Mouse (Mus musculus) limb, embryonic 12.5 days (tissue): Measurements from ENCODE around the gene Gm11554. TPM values are rescaled to one million over a fixed set of nuclear protein-coding genes. Genes with fewer than 3 reads are reported as not detected.
"Not testable (repeated sequence)": the region's sequence is repeated elsewhere in the genome, so short reads cannot be mapped to it uniquely, and the experiment has no call there.

Experiments used
- ATAC-seq: fragments of 200-750 bp; cut with Nextera tagmentation; 2 replicates; pipeline ENCODE4 v1.8.0; 2017; ENCODE audit warnings: low read depth, moderate TSS enrichment; ENCODE audit not compliant: insufficient number of reproducible peaks, insufficient read depth, low FRiP score, low TSS enrichment
- H3K27ac ChIP-seq: fragments of 300-500 bp; sonication (generic); 2 replicates; pipeline ENCODE4 v1.5.1; 2016; ENCODE audit warnings: mild to moderate bottlenecking, moderate library complexity
- H3K27me3 ChIP-seq: fragments of 300-500 bp; sonication (generic); 2 replicates; pipeline ENCODE4 v1.6.1; 2016; ENCODE audit warnings: mild to moderate bottlenecking, moderate library complexity
- H3K36me3 ChIP-seq: fragments of 300-500 bp; sonication (generic); 2 replicates; pipeline ENCODE4 v1.6.1; 2016; ENCODE audit warnings: mild to moderate bottlenecking, moderate library complexity
- H3K4me1 ChIP-seq: fragments of 300-500 bp; sonication (generic); replicated peaks from 2 replicates; pipeline ENCODE4 v1.6.1; 2016
- H3K4me2 ChIP-seq: fragments of 300-500 bp; sonication (generic); 2 replicates; pipeline ENCODE4 v1.6.1; 2016; ENCODE audit warnings: mild to moderate bottlenecking, moderate library complexity
- H3K4me3 ChIP-seq: fragments of 300-500 bp; sonication (generic); replicated peaks from 2 replicates; pipeline ENCODE4 v1.5.1; 2016; ENCODE audit warnings: mild to moderate bottlenecking
- H3K9ac ChIP-seq: fragments of 300-500 bp; sonication (generic); replicated peaks from 2 replicates; pipeline ENCODE4 v1.6.1; 2016; ENCODE audit warnings: mild to moderate bottlenecking, moderate library complexity
- H3K9me3 ChIP-seq: fragments of 300-500 bp; sonication (generic); 2 replicates; pipeline ENCODE4 v1.6.1; 2016; ENCODE audit warnings: mild to moderate bottlenecking, moderate library complexity
- WGBS: fragments of 180-500 bp; shearing (Covaris S2); methylation state at CpG from one replicate; pipeline ENCODE4 v1.1.7; 2016; 5-methylcytosine and 5-hydroxymethylcytosine counted together
- polyA plus RNA-seq: library from polyadenylated mRNA; unstranded; fragments of >200 nt; fragmentation: Nextera tagmentation; extraction: Ambion mirVana; gene quantifications from 2 replicates; pipeline ENCODE4 v1.2.1, GENCODE M21; 2016

The Gm11554 gene
- polyA plus RNA-seq, 1 experiment from 2014 or later = not detected

DNA sequence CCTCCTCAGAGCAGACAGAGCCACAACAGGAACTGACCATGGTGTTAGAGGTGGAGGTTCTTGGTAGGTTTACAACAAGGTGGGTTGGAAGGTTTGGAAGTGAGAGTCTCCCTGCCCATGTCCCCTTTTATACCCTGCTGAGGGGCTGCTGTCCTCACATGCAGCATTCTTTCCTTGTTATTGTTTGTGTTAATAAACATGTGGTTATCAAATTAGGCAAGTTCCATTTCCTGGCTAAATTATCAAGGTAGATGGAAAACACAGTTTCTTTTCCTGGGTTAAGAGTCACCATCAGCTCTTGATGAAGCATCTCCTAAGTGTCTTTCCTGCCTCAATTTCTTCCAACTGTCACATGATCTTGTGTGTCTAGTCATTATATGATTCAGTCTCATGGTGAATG, 31.4 kb downstream of the Gm11554 start, which contains the start of gene Gm11595:
Gene Gm11595, minus strand, starts transcription at position 101 of the 400 bp plus-strand sequence.
- not testable (repeated sequence) for H3K4me2 ChIP-seq, H3K27ac ChIP-seq, H3K4me3 ChIP-seq, H3K36me3 ChIP-seq, H3K4me1 ChIP-seq, H3K9ac ChIP-seq, H3K9me3 ChIP-seq, H3K27me3 ChIP-seq, ATAC-seq

DNA sequence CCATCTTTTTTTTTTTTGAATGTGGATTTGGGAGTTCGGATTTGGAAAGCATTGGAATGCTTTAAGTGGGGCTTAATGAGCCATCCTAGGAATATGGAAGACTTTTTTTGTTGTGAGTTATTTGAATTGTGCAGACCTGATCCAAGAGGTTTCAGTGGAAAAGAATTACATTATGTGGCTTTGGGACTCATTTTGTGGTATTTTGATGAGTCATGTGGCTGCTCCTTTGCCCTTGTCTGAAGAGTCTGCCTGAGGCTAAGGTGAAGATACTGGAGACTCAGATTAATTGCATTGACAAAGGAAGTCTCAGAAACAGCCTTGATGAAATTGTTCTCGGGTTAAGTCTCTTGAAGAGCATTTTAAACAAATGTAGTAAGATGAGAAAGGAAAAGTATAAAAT, 35.8 kb downstream of the Gm11554 start:
- H3K4me1 ChIP-seq = no peaks in the 10 kb centered on the region
- no peak overlapping the region for H3K27ac ChIP-seq
- H3K9ac ChIP-seq = no peak overlapping the region
- no peaks in the 10 kb centered on the region for H3K36me3 ChIP-seq
- WGBS = 82% methylated on average over 2 of the region's 2 CpGs
- H3K27me3 ChIP-seq = no peaks in the 10 kb centered on the region
- no peak overlapping the region for H3K4me3 ChIP-seq
- H3K9me3 ChIP-seq = no peaks in the 10 kb centered on the region
- H3K4me2 ChIP-seq = no peak overlapping the region
- no peak for ATAC-seq

DNA sequence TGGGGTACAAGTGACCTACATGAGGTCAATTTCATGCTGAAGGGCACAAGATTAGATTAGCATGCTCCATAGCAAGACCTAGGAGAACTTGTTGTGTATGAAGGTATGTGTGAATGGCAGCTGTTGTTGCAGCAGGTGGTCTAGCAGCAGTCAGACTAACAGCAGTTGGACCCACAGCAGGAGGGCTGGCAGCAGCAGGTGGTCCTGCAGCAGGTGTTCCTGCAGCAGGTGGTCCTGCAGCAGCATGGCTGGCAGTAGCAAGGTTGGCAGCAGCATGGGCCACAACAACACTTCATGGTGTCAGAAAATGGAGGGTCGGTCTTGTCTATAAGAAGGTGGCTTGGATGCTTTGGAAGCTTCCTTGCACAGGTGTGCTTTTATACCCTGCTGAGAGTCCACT, 45.4 kb downstream of the Gm11554 start:
- Histone ChIP-seq H3K4me3 (no peak overlapping the region), H3K4me1 (no peaks in the 10 kb centered on the region), H3K27me3 (no peaks in the 10 kb centered on the region; the same call in 1 of the 2 replicates), H3K4me2 (no peak overlapping the region), H3K36me3 (no peaks in the 10 kb centered on the region), H3K27ac (no peak overlapping the region), H3K9ac (no peak overlapping the region), H3K9me3 (no peaks in the 10 kb centered on the region)
- ATAC-seq = no peak
- WGBS = 69% methylated on average over 1 of the region's 1 CpGs

Other genes starting within 250 kb of the Gm11554 start
- not detected in 2 replicates for gene Krtap3-2, start 247.6 kb downstream of the Gm11554 start, polyA plus RNA-seq
- not detected in 2 replicates for gene Gm11939, start 245.0 kb downstream of the Gm11554 start, polyA plus RNA-seq
- not detected in 2 replicates for gene Krtap3-1, start 237.8 kb downstream of the Gm11554 start, polyA plus RNA-seq
- gene Krtap1-5, start 223.4 kb downstream of the Gm11554 start, polyA plus RNA-seq = not detected in 2 replicates
- not detected in 2 replicates for gene Krtap1-4, start 220.8 kb downstream of the Gm11554 start, polyA plus RNA-seq
- not detected in 2 replicates for gene Krtap1-3, start 213.1 kb downstream of the Gm11554 start, polyA plus RNA-seq
- not detected in 2 replicates for gene Krtap9-3, start 206.3 kb downstream of the Gm11554 start, polyA plus RNA-seq
- gene Gm11938, start 201.1 kb downstream of the Gm11554 start, polyA plus RNA-seq = not detected in 2 replicates
- gene Gm11937, start 194.3 kb downstream of the Gm11554 start, polyA plus RNA-seq = not detected in 2 replicates
- gene Krtap2-4, start 189.6 kb downstream of the Gm11554 start, polyA plus RNA-seq = not detected in 2 replicates
- not detected in 2 replicates for gene Gm11562, start 184.0 kb downstream of the Gm11554 start, polyA plus RNA-seq
- gene Krtap4-1, start 176.2 kb downstream of the Gm11554 start, polyA plus RNA-seq = not detected in 2 replicates
- gene Krtap4-2, start 169.4 kb downstream of the Gm11554 start, polyA plus RNA-seq = not detected in 2 replicates
- not detected in 2 replicates for gene Krtap4-7, start 160.4 kb downstream of the Gm11554 start, polyA plus RNA-seq
- not detected in 2 replicates for gene Gm11555, start 154.2 kb downstream of the Gm11554 start, polyA plus RNA-seq
- not detected in 2 replicates for gene Gm11563, start 145.5 kb downstream of the Gm11554 start, polyA plus RNA-seq
- not detected in 2 replicates for gene Krtap4-6, start 138.5 kb downstream of the Gm11554 start, polyA plus RNA-seq
- not detected in 2 replicates for gene Gm14190, start 113.7 kb downstream of the Gm11554 start, polyA plus RNA-seq
- gene Gm14180, start 70.2 kb downstream of the Gm11554 start, polyA plus RNA-seq = not detected in 2 replicates
- gene Gm11595, start 31.5 kb downstream of the Gm11554 start, polyA plus RNA-seq = not detected in 2 replicates
- not detected in 2 replicates for gene Krtap4-8, start 23.7 kb downstream of the Gm11554 start, polyA plus RNA-seq
- not detected in 2 replicates for gene Krtap4-9, start 19.2 kb downstream of the Gm11554 start, polyA plus RNA-seq
- not detected in 2 replicates for gene Gm11596, start 11.0 kb downstream of the Gm11554 start, polyA plus RNA-seq
- gene Gm11569, start 5.5 kb downstream of the Gm11554 start, polyA plus RNA-seq = not detected in 2 replicates
- not detected in 2 replicates for gene Krtap4-13, start 5.4 kb upstream of the Gm11554 start, polyA plus RNA-seq
- gene Gm11564, start 11.2 kb upstream of the Gm11554 start, polyA plus RNA-seq = not detected in 2 replicates
- not detected in 2 replicates for gene 2300003K06Rik, start 33.6 kb upstream of the Gm11554 start, polyA plus RNA-seq
- gene Krtap4-16, start 47.2 kb upstream of the Gm11554 start, polyA plus RNA-seq = not detected in 2 replicates
- gene Gm11568, start 53.5 kb upstream of the Gm11554 start, polyA plus RNA-seq = not detected in 2 replicates
- gene Gm11559, start 60.0 kb upstream of the Gm11554 start, polyA plus RNA-seq = not detected in 2 replicates
- not detected in 2 replicates for gene Krtap9-1, start 68.9 kb upstream of the Gm11554 start, polyA plus RNA-seq
- gene Gm11567, start 74.7 kb upstream of the Gm11554 start, polyA plus RNA-seq = not detected in 2 replicates
- not detected in 2 replicates for gene Krtap31-1, start 103.5 kb upstream of the Gm11554 start, polyA plus RNA-seq
- gene Gm11565, start 110.3 kb upstream of the Gm11554 start, polyA plus RNA-seq = not detected in 2 replicates
- not detected in 2 replicates for gene Krtap31-2, start 131.8 kb upstream of the Gm11554 start, polyA plus RNA-seq
- not detected in 2 replicates for gene Krtap9-5, start 144.0 kb upstream of the Gm11554 start, polyA plus RNA-seq
- gene Krtap29-1, start 174.6 kb upstream of the Gm11554 start, polyA plus RNA-seq = not detected in 2 replicates
- not detected in 2 replicates for gene Krtap16-1, start 182.2 kb upstream of the Gm11554 start, polyA plus RNA-seq
- gene Krtap17-1, start 189.5 kb upstream of the Gm11554 start, polyA plus RNA-seq = 1.4 and 1.9 TPM in 2 replicates
- gene Krt33a, start 211.8 kb upstream of the Gm11554 start, polyA plus RNA-seq = not detected in 2 replicates
- gene Krt33b, start 225.4 kb upstream of the Gm11554 start, polyA plus RNA-seq = 0.18 and 0.27 TPM in 2 replicates
- gene Krt34, start 237.1 kb upstream of the Gm11554 start, polyA plus RNA-seq = not detected in 2 replicates
- not detected in 2 replicates for gene Krt31, start 246.1 kb upstream of the Gm11554 start, polyA plus RNA-seq